Mouse (Mus musculus) stomach, embryonic 15.5 days (tissue): ENCODE measurements around the gene Olfr24. TPM values are rescaled to one million over a fixed set of nuclear protein-coding genes. Genes with fewer than 3 reads are reported as not detected.
"Not testable (repeated sequence)": the region's sequence is repeated elsewhere in the genome, so short reads cannot be mapped to it uniquely, and the experiment has no call there.

Experiments used
- ATAC-seq: fragments of 200-750 bp; cut with Nextera tagmentation; 2 replicates; pipeline ENCODE4 v1.8.0; 2017; ENCODE audit warnings: low read depth, moderate number of reproducible peaks, moderate TSS enrichment; ENCODE audit not compliant: insufficient read depth, low FRiP score
- H3K27ac ChIP-seq: fragments of 300-500 bp; sonication (generic); 2 replicates; pipeline ENCODE4 v1.5.1; 2015; ENCODE audit warnings: mild to moderate bottlenecking, inconsistent platforms
- H3K27me3 ChIP-seq: fragments of 300-500 bp; sonication (generic); replicated peaks from 2 replicates; pipeline ENCODE4 v1.6.1; 2015; ENCODE audit warnings: inconsistent platforms
- H3K36me3 ChIP-seq: fragments of 300-500 bp; sonication (generic); 2 replicates; pipeline ENCODE4 v1.6.1; 2015; ENCODE audit warnings: inconsistent platforms
- H3K4me1 ChIP-seq: fragments of 300-500 bp; sonication (generic); 2 replicates; pipeline ENCODE4 v1.6.1; 2015; ENCODE audit warnings: inconsistent platforms
- H3K4me2 ChIP-seq: fragments of 300-500 bp; sonication (generic); 2 replicates; pipeline ENCODE4 v1.6.1; 2015; ENCODE audit warnings: mild to moderate bottlenecking, inconsistent platforms
- H3K4me3 ChIP-seq: fragments of 300-500 bp; sonication (generic); replicated peaks from 2 replicates; pipeline ENCODE4 v1.5.1; 2015; ENCODE audit warnings: inconsistent platforms
- H3K9ac ChIP-seq: fragments of 300-500 bp; sonication (generic); 2 replicates; pipeline ENCODE4 v1.6.1; 2015; ENCODE audit warnings: inconsistent platforms
- H3K9me3 ChIP-seq: fragments of 300-500 bp; sonication (generic); 2 replicates; pipeline ENCODE4 v1.6.1; 2016; ENCODE audit warnings: inconsistent platforms
- WGBS: fragments of 180-500 bp; shearing (Covaris S2); methylation state at CpG from one replicate; pipeline ENCODE4 v1.1.7; 2015; 5-methylcytosine and 5-hydroxymethylcytosine counted together
- polyA plus RNA-seq: library from polyadenylated mRNA; unstranded; fragments of >200 nt; fragmentation: Nextera tagmentation; extraction: Ambion mirVana; gene quantifications from 2 replicates; pipeline ENCODE4 v1.2.1, GENCODE M21; 2015

Gene Olfr24
- polyA plus RNA-seq, result not detected in 2 replicates

DNA sequence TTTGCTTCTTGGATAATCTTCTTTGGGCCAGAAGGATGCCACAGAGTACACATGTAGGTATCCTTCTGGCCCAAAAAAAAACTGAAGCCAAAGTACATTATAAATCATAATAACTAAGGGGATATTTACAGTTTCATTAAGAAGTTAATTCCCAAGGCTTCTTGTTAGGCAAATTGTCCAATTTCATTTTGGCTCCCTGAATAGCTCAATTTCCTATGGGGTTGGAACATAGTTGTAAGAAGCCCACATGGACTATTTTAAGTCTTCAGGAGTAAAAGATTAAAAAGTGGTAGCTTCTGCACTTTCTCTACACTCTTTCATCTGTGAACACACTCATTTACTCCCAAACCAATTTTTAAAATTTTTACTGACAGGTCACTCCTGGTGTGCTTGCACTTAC is at the start of gene Olfr24:
TSS of gene Olfr24 (minus strand) at position 101 of the 400 bp plus-strand sequence.
- Histone ChIP-seq H3K36me3 (no peaks in the 10 kb centered on the region), H3K27me3 (no peaks in the 10 kb centered on the region), H3K9me3 (no peaks in the 10 kb centered on the region), H3K4me2 (no peak within 1 kb of the TSS), H3K9ac (no peak within 1 kb of the TSS), H3K4me3 (no peak within 1 kb of the TSS), H3K27ac (no peak within 1 kb of the TSS), H3K4me1 (no peaks in the 10 kb centered on the region)
- no peak for ATAC-seq

DNA sequence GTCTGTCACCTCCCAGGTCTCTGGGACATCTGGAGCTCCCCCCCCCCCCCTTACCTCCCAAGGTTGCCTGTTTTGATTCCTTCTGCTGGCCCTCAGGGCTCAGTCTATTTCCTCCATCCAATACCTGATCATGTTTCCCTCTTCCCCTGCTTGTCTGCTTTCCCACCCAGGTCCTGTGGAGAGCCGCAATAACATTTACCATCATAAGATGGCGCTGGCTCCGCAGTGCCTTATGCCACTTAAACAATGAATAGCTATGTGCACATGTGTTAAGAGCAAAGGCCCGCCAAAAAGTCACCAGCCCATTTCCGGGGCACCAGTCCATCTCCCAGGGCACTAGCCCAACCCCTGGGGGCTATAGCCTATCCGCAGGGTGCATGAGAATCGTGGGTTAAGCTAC is 21.5 kb upstream of the Olfr24 start:
- no peak for ATAC-seq
- no peak overlapping the region for H3K4me3 ChIP-seq
- no peak overlapping the region for H3K9ac ChIP-seq
- no peaks in the 10 kb centered on the region for H3K36me3 ChIP-seq
- H3K4me2 ChIP-seq, result no peak overlapping the region
- H3K27ac ChIP-seq, result no peak overlapping the region
- 57% methylated on average over 7 of the region's 7 CpGs for WGBS
- no peaks in the 10 kb centered on the region for H3K4me1 ChIP-seq
- H3K9me3 ChIP-seq, result no peaks in the 10 kb centered on the region
- no peaks in the 10 kb centered on the region for H3K27me3 ChIP-seq

DNA sequence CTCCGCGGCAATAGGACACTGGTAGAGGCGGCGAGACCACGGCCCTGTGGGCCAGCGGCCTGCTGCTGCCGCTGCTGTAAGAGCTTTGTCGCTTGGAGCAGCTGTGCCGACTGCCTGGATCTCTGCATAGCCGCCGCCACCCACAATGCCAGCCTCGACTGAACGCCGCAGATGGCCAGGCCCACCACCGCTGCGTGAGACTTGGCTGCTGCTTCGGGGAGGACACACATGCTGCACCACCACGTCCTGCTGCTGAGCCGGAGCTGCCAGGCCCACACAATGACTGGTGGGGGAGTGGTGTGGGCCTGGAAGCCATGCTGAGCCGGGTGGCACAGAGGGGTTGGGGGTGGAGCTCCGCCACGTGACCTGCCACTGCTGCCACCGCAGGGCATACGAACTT is 15.7 kb upstream of the Olfr24 start:
- Histone ChIP-seq H3K9me3 (no peaks in the 10 kb centered on the region), H3K4me3 (no peak overlapping the region), H3K27ac (no peak overlapping the region), H3K36me3 (no peaks in the 10 kb centered on the region), H3K4me2 (no peak overlapping the region), H3K27me3 (no peaks in the 10 kb centered on the region), H3K9ac (no peak overlapping the region), H3K4me1 (no peaks in the 10 kb centered on the region)
- 71% methylated on average over 24 of the region's 24 CpGs for WGBS
- ATAC-seq, result no peak

- 60% methylated on average over 1 of the region's 1 CpGs for whole genome bisulfite sequencing
- no peak for ATAC-seq
These were observed 15.2 kb upstream of the Olfr24 start for GRCm38 (mm10) chr9:18778981-18779380.

GRCm38 (mm10) chr9:18755595-18755994 is 8.2 kb downstream of the Olfr24 start:
- no peak for ATAC-seq
- Histone ChIP-seq H3K9me3 (no peaks in the 10 kb centered on the region), H3K27me3 (no peaks in the 10 kb centered on the region), H3K9ac (no peak overlapping the region), H3K27ac (no peak overlapping the region), H3K4me2 (no peak overlapping the region), H3K36me3 (no peaks in the 10 kb centered on the region), H3K4me3 (no peak overlapping the region), H3K4me1 (no peaks in the 10 kb centered on the region)
- 57% methylated on average over 1 of the region's 1 CpGs for WGBS

More at GRCm38 (mm10) chr9:18778981-18779380, 15.2 kb upstream of the Olfr24 start:
- H3K9ac ChIP-seq, result no peak overlapping the region
- no peaks in the 10 kb centered on the region for H3K27me3 ChIP-seq
- H3K4me2 ChIP-seq, result no peak overlapping the region
- H3K27ac ChIP-seq, result no peak overlapping the region
- H3K4me3 ChIP-seq, result no peak overlapping the region
- no peaks in the 10 kb centered on the region for H3K36me3 ChIP-seq
- H3K4me1 ChIP-seq, result no peaks in the 10 kb centered on the region
- H3K9me3 ChIP-seq, result no peaks in the 10 kb centered on the region

- no peak for ATAC-seq
- Histone ChIP-seq H3K4me2 (no peak overlapping the region), H3K9me3 (no peaks in the 10 kb centered on the region), H3K4me1 (no peaks in the 10 kb centered on the region), H3K27me3 (no peaks in the 10 kb centered on the region), H3K36me3 (no peaks in the 10 kb centered on the region), H3K9ac (no peak overlapping the region), H3K4me3 (no peak overlapping the region), H3K27ac (no peak overlapping the region)
- 20% methylated on average over 5 of the region's 5 CpGs for WGBS
These were observed 19.2 kb downstream of the Olfr24 start for GRCm38 (mm10) chr9:18744639-18745038.

GRCm38 (mm10) chr9:18734177-18734576 is 29.6 kb downstream of the Olfr24 start:
- H3K36me3 ChIP-seq, H3K9ac ChIP-seq, H3K27ac ChIP-seq, H3K4me3 ChIP-seq, H3K4me1 ChIP-seq, H3K4me2 ChIP-seq, H3K27me3 ChIP-seq, H3K9me3 ChIP-seq, ATAC-seq: not testable (repeated sequence)
- WGBS, result 82% methylated on average over 2 of the region's 2 CpGs

GRCm38 (mm10) chr9:18722712-18723099 is 41.1 kb downstream of the Olfr24 start:
- H3K9me3 ChIP-seq, result no peaks in the 10 kb centered on the region
- WGBS, result 36% methylated on average over 4 of the region's 4 CpGs
- H3K9ac ChIP-seq, result no peak overlapping the region
- ATAC-seq, result no peak
- H3K4me2 ChIP-seq, result no peak overlapping the region
- no peaks in the 10 kb centered on the region for H3K36me3 ChIP-seq
- H3K4me1 ChIP-seq, result no peaks in the 10 kb centered on the region
- no peak overlapping the region for H3K27ac ChIP-seq
- H3K27me3 ChIP-seq, result no peaks in the 10 kb centered on the region
- H3K4me3 ChIP-seq, result no peak overlapping the region

DNA sequence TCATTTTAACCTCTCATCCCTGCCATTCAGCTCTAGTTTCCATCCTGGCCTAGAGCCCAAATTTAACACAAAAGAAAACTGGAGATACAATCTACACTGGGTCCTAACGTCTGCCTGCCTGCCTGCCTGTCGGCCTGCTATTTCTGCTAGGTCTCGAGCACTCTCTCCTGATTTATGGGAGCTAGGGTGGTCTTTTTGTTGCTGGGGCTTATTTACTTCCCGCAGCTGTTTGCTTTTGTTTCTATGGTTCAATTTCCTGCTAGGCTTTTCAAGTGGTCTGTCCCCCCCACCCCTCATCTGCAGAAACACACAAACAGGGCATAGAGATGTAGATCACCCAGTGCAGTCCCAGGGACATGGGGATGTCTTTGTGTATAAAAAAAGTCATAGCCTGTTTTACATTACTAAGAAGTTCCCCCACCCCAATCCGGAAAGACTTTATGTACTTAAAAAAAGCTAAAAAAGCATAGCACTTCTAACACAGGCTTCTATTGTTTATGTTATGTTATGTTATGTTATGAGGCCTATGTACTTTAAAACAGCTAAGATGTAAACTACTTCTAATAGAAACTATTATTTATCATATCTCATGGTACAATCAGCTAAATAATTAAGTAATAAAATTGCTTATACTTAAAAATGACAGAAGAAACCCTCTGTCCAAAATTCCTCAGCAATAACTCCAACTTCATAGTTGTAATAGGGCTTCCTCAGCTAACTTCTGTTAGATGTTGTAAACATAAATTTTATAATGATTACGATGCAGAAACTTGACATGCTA is 41.7 kb downstream of the Olfr24 start:
- Histone ChIP-seq H3K36me3 (no peaks in the 10 kb centered on the region), H3K27me3 (no peaks in the 10 kb centered on the region), H3K4me1 (no peaks in the 10 kb centered on the region), H3K9me3 (no peaks in the 10 kb centered on the region), H3K4me2 (no peak overlapping the region), H3K27ac (peak overlapping the region; percentile 40; the same call in 1 of the 2 replicates), H3K4me3 (no peak overlapping the region), H3K9ac (no peak overlapping the region)
- ATAC-seq, result 0 out of 2 replicates have a peak, but pooled peaks have one; percentile 43
- WGBS, result 20% methylated on average over 6 of the region's 6 CpGs

DNA sequence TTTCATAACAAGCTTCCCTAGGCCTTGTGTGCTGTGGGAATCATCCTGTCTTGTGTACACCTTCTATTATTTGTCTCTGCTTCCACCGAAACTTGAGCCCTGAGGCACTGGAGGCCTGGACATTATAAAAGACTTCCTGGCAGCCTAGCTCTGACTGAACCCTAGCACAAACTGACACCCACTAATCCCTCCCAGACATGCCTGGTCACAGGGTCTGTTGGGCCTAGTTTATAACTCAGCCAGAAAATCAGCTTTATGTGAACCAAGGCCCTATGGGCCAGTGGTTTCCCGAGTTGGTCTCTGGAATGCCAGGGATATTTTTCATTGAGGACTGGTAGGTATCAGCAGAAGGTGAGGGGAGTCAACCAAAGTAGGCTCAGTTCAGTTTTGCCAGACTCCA is 42.8 kb downstream of the Olfr24 start:
- Histone ChIP-seq H3K27me3 (no peaks in the 10 kb centered on the region), H3K4me3 (no peak overlapping the region), H3K4me2 (no peak overlapping the region), H3K36me3 (no peaks in the 10 kb centered on the region), H3K9me3 (no peaks in the 10 kb centered on the region), H3K27ac (no peak overlapping the region), H3K4me1 (no peaks in the 10 kb centered on the region), H3K9ac (no peak overlapping the region)
- ATAC-seq, result no peak
- WGBS, result 26% methylated on average over 2 of the region's 2 CpGs

DNA sequence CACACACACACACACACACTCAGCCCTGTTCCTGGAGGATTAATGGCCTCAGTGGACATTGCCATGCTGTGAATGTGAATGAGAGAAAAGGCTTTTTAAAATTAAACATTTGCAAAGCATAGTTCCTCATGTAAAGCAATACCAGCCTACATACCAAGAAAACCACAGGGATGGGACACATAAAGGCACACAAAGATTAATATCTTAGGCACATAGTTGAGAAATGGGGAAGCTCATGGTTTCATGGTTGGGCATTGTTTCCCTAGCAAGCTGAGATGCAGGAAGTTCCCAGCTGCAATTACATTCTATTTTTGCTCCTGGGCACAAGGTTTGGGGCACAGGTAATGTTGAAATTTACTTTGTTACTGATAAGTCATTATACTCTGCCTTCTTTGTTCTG is 58.2 kb downstream of the Olfr24 start:
- Histone ChIP-seq H3K9me3 (no peaks in the 10 kb centered on the region), H3K4me1 (no peaks in the 10 kb centered on the region), H3K36me3 (no peaks in the 10 kb centered on the region), H3K9ac (no peak overlapping the region), H3K27ac (no peak overlapping the region), H3K4me2 (no peak overlapping the region), H3K27me3 (no peaks in the 10 kb centered on the region), H3K4me3 (no peak overlapping the region)
- no peak for ATAC-seq
